Mouse (Mus musculus): ENCODE measurements around the gene Apol11b.
"Not testable (repeated sequence)": the region's sequence is repeated elsewhere in the genome, so short reads cannot be mapped to it uniquely, and the experiment has no call there.

The Apol11b gene

DNA sequence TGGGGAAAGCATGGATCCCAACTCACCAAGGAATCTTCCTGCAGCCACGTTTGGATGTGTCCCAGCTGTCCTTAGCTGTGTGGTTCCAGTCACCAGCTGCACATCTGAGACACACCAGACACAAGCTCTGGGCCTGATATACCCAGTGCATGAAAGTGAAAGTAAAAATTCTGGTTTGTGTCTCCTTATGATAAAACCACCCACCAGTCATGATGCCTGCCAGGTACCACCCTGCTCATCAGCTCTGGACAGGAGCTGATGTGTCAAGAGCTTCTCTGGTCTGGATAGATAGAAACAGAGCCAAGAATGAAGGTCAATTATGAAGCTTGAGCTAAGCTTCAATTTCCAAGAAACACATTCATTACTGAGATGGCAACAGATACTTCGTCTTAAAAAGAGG, at the start of gene Apol11b:
Gene Apol11b, minus strand, starts transcription at position 111 of the 400 bp plus-strand sequence.
- DNase-seq (ENCODE audit: low read depth): not testable (repeated sequence)

DNA sequence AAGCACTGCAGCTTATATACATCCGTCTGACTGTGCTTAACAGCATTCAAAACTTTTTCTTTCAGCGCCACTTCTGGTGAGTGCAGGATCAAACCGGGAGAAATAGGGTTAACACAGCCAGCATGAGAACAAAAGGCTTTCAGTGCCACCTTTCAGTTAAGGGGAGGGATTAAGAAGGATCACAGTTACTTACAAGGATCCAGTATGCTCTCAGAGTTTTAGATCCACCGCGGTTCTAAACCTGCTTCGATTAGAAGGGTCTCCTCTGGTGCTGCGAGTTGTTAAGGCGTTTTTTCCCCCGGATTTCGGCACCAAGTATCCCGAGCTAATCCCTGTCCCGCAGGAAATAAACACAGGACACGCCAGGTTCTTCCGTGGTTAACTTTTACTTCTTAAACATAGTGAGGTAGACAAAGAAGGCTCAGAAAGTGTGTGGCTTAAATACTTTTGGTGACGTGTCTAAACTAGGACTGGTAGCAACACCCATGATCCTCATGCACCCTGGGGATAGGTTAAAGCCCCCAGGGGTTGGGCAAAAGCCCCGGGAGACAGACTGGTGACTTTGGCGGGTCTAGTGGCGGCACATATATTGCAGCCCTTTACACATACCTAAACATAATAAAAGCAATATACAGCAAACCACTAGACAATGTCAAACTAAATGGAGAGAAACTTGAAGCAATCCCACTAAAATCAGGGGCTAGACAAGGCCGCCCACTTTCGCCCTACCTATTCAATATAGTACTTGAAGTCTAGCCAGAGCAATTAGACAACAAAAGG, 48.6 kb upstream of the Apol11b start:
- not testable (repeated sequence) for DNase-seq (ENCODE audit: low read depth)

DNA sequence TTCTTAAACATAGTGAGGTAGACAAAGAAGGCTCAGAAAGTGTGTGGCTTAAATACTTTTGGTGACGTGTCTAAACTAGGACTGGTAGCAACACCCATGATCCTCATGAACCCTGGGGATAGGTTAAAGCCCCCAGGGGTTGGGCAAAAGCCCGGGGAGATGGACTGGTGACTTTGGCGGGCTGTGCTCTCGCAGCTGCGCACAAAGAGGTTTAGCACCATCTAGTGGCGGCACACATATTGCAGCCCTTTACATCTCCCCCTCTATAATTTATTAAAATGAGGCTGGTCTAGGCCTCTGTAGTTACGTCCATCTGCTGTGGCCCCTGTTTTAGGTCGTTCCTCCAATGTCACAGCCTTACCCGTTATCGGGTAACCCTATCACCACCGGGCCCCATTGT, 40.9 kb upstream of the Apol11b start:
- not testable (repeated sequence) for DNase-seq (ENCODE audit: low read depth)

DNA sequence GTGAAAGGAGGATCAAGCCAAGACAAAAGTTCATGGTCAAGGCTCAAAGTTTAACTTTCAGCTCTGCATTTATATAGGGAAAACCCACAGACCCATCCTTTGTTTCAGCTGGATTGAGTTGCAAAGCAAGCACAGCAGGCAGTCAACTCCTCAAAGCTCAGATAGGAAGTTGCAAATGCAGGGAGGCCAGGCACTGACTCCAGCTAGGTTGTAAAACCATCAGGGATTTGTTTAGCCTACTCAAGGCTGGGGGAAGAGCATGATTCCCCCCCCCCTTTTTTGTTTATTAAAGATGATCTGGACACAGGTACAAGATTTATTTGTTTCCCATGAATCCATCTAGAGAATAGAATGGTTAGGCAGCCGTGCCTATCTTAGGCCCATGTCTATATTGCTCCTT, 31.0 kb upstream of the Apol11b start:
- not testable (repeated sequence) for DNase-seq (ENCODE audit: low read depth)

DNA sequence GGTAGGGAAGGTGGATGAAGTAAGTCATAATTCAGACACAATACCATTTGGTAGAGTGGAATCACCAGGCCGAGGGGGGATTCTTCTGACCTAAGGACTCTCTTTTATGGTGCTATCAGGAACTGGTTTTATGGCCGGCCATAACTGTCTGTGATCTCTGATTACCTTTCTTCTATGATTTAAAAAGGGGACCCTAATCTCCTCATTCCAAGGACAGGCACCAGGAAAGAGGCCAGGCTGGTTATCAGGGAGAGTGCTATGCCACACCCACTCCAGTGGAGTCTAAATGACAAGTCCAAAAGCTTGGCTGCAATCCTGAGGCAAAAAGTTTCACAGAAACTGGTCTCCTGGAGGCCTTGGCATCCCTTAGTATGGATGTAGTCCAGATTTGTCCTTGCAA, 18.8 kb upstream of the Apol11b start:
- not testable (repeated sequence) for DNase-seq (ENCODE audit: low read depth)

DNA sequence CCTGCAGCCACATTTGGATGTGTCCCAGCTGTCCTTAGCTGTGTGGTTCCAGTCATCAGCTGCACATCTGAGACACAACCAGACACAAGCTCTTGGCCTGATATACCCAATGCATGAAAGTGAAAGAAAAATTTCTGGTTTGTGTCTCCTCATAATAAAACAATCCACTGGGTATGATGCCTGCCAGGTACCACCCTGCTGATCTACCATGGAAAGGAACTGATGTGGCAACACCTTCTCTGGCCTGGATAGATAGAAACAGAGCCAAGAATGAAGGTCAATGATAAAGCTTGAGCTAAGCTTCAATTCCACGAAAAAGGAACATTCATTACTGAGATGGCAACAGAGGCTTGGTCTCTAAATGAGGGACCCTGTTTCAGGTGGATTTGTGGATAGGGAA, 16.7 kb upstream of the Apol11b start:
- DNase-seq (ENCODE audit: low read depth): not testable (repeated sequence)

DNA sequence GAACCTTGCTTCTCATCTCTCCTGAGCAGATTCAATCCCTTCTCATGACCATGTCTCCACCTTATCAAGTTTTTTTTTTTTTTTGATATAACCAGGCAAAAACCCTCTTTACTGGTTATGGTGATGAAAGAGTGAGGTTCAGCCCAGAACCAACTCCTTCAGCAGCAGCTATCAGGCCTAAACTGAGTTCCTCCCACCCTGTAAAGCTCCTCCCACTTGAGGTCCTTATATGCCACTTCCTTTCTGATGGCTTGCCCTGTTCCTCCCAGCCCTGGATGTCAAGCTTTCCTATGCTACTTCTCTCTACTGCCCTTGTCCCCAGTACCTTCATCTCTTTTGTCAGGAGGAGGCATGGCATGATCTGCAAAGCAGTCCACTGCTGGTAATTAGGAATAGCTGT, 8.1 kb upstream of the Apol11b start:
- DNase-seq (ENCODE audit: low read depth): not testable (repeated sequence)

DNA sequence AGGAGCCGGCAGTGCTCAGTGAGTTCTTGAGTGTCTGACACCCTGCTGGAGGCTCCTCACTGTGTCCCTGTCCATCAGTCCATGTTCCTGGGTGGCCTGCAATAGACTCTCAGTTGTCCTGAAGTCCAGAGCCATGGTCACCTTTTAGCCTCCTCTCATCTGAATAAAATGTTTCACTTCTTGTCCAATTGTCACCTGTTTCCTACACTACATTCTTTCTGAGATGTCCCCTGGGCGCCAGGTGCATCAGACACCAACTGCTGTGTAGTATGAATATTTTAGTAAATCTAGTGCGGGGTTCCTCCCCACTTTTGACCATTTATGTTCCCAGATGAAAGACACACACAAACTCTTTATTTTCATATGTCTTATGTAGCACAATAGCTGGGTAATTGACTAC, 13.3 kb downstream of the Apol11b start:
- not testable (repeated sequence) for DNase-seq (ENCODE audit: low read depth)

DNA sequence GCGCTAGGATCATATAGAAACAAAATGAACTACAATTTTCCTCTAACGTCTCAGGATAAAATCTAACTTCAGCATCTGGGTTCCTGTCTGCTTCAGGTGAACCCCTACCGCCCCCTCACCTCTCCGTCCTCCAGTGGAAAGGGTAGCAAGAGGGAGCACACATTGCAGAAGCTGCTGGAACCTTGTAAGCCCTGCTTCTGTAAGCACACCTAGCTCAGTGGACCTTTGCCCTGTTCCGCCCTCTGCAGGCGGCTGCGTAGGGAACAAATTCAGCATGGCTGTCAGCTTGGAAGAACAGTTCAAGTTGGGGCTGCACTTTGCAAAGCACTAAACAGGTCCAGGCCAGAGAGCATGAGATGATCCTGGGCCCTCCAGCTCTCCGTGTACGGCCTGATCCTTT, 14.4 kb downstream of the Apol11b start:
- DNase-seq (ENCODE audit: low read depth): not testable (repeated sequence)

DNA sequence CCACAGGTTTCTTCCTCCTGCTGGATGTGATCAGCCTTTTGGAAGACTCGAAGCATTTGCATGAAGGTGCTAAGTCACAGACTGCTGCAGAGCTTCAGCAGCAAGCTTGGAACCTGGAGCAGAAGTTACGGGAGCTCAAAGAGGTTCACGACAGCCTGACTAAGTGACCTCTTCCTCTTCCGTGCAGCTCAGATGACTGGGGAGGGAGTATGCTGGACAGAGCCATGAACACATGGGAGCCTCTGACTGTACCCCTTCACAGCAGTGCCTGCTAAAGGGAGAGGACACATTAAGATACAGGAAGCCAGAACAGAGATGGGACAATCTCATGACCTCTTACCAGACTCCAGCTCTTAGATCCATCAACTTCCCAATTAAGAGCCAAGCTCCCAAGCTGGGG, 16.6 kb downstream of the Apol11b start:
- DNase-seq (ENCODE audit: low read depth): not testable (repeated sequence)

DNA sequence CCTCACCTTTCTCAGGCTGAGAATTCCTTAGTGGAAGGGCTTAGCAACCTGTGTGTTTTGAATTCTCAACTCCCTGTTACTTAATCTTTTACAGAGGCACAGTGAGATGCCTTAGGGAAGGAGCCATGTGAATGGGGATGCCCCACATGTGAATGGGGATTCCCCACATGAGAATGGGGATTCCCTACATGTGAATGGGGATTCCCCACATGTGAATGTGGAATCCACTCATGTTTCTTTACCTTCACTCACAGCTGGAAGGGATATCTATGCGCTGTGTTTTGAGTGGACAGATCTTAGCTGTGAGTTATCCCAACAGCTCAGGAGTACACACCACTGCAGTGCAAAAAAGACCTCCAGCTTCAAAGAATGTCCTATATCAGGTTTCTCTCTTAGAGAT, 18.4 kb downstream of the Apol11b start:
- DNase-seq (ENCODE audit: low read depth): no peak

DNA sequence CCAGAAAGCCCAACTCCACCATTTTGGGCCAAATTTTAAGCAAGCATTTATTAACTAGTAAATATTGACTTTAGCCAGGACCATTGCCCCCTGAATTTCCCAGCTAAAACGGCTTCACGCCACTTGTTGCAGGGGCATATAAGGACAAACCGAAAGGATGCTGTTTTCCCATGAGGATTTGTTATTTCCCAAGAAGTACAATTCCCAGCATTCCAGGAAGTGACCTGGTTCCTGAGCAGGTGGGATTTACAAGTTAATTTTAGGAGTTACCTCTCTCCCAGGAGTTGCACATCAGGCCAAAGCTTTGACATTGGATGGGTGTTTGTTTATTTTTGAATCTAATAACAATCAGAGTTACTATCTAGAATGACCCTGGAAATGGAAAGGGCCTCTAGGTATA, 37.0 kb downstream of the Apol11b start:
- no peak for DNase-seq (ENCODE audit: low read depth)

DNA sequence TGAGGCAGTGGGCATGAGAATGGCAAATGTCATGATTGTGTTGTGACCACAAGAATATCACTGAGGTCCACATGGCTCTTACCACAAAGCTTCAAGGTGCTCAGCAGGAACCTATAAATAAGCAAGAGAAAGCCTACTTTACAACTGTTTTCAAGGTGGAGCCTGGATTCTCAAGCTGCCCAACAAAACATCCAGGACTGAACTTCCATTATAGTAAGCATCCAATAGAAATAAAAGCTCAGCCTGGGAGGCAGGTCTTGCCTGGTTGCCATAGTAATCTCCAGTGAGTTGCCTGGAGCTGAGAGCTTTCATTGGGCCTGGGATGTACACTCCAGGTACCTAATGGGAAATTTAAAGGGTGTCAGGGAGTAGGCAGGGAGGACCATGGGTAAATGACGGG, 44.1 kb downstream of the Apol11b start, which contains the start of gene Gm36245:
Gene Gm36245, plus strand, starts transcription at position 301 of the 400 bp plus-strand sequence.
- DNase-seq (ENCODE audit: low read depth): no peak

DNA sequence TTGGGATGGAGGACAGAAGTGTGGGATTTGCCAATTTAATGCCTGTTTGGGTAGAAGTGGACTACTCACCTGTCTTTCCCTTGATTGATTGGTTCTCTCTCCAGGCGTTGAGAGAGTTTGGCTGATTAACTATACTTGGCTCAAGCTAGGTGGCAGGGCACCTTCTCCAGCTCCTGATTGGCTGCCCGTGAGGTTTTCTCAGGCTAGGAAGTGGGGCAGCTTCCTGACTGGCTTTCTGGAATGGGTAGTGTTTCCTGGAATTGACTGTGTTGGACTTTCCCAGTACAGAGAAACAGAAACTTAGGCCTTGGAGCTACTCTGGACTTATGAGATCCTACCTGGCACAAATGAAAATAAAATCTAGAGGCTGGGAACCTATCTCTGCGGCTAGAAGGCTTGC, 44.7 kb downstream of the Apol11b start:
- DNase-seq (ENCODE audit: low read depth): no peak

DNA sequence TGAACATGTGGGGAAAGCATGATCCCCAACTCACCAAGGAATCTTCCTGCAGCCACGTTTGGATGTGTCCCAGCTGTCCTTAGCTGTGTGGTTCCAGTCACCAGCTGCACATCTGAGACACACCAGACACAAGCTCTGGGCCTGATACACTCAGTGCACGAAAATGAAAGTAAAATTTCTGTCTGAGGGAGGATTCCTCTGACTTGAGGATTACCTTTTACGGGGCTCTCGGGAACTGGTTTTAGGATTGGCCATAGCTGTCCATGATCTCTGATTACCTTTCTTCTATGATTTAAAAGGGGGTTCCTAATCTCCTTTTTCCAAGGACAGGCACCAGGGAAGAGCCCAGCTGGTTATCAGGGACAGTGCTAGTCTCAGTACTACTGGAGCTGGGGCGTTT, 47.1 kb downstream of the Apol11b start, which contains the start of gene Apol10b:
Gene Apol10b, minus strand, starts transcription at position 165 of the 400 bp plus-strand sequence.
- no peak for DNase-seq (ENCODE audit: low read depth)

DNA sequence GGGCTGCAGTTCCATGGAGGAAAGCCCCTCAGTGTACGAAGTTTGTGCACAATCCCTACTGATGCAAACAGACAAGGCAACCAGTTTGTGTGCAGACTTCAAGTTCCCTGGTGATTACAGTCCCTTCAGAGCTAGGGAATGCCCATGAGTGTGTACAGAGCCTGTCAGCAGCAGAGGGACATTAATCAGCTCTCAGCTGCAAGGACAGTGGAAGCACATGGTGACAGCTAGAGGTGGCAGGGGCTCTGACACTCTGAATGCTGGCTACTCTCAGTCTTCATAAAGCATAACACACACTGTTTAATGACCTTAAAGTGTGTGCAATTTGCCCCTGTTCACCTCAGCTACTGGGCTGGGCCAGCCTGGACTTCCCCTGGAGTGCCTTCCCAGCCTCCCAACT, 49.5 kb downstream of the Apol11b start:
- DNase-seq (ENCODE audit: low read depth): no peak

DNA sequence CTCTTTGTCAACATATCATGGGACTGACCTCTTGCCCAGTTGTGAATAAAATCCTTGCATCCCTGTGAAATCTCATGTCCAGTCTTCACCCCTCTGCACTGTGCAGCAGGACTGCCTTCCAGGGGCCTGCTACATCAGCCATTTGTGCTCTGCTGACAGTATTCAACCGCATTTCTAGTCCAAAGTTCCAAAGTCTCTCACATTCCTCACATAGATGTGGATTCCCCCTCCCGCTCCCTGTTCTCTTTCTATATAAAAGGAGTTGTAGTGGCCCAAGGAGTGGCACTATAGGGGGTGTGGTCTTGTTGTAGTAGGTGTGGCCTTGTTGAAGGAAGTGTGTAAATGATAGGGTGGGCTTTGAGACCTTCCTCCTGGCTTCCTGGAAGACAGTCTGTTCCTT, 52.2 kb downstream of the Apol11b start:
- no peak for DNase-seq (ENCODE audit: low read depth)

DNA sequence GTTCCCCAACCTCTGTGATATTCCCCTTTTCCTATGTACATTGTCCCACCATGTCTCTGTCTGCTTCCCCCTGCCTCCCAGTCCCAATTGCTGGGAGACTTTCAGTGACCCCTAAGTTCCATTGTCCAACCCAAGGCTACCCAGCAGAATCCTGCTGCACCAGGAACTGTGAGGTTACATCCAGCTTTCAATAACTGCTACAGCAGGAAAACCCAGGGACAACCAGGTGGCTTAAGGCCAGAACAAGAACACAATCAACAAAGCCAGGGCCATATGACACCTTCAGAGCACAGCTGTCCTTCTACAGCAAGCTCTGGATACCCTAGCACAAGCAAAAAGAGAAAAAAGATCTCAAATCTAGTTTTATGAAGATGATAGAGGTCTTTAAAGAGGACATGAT, 54.1 kb downstream of the Apol11b start:
- no peak for DNase-seq (ENCODE audit: low read depth)

DNA sequence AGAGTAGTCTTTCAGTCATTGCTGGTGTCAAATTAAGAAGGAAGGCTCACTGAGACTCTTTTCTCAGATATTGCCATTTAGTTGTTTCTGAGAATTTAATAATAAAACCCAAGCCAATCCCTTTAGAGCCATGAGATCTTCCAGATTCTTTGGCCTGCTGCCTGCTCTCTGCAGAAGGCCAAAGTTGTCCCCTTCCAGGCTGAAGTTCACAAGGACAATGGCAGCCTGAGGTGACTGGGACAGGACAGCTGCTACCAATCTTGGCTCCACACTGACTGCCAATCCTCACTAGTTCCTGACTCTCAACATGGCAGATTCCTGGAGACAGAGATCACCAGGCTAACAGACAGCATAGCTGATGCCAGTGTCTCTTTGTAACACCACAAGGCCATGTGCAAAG, 56.1 kb downstream of the Apol11b start:
- no peak for DNase-seq (ENCODE audit: low read depth)
